Mouse (Mus musculus) adrenal gland, postnatal 25 days (tissue): ENCODE results near the gene Gata2. TPM values are rescaled to one million over a fixed set of nuclear protein-coding genes. Genes with fewer than 3 reads are reported as not detected.
A peak's percentile ranks its signal among the peaks of the same experiment; 100 is the strongest.

Experiments used
- DNase-seq: peaks from one replicate; pipeline ENCODE4 v3.0.0; 2021; ENCODE audit warnings: mixed read lengths
- total RNA-seq: library from RNA; stranded (reverse); gene quantifications from 2 replicates; pipeline ENCODE4 v1.2.3, GENCODE M21; 2021

Gene Gata2
- total RNA-seq, 1 experiment from 2014 or later: 37.7 TPM

- no peak for DNase-seq
Observed at GRCm38 (mm10) chr6:88208321-88208720, 14.6 kb downstream of the Gata2 start.

GRCm38 (mm10) chr6:88209453-88209852 is 15.8 kb downstream of the Gata2 start:
- DNase-seq: no peak

- no peak for DNase-seq
Observed at GRCm38 (mm10) chr6:88210182-88210581, 16.5 kb downstream of the Gata2 start.

- no peak for DNase-seq
Observed at GRCm38 (mm10) chr6:88215797-88216196, 22.1 kb downstream of the Gata2 start.

- no peak for DNase-seq
Observed at GRCm38 (mm10) chr6:88216199-88216598, 22.5 kb downstream of the Gata2 start.

- DNase-seq: no peak
Observed at GRCm38 (mm10) chr6:88219094-88219493, 25.4 kb downstream of the Gata2 start.

GRCm38 (mm10) chr6:88221968-88222367 is 28.3 kb downstream of the Gata2 start, which contains the start of gene Dnajb8:
TSS of gene Dnajb8 (plus strand) at chr6:88222268.
- no peak for DNase-seq

GRCm38 (mm10) chr6:88226570-88226994 is 32.9 kb downstream of the Gata2 start:
- no peak for DNase-seq

- no peak for DNase-seq
Observed at GRCm38 (mm10) chr6:88227537-88227936, 33.8 kb downstream of the Gata2 start.

GRCm38 (mm10) chr6:88229221-88229620 is 35.5 kb downstream of the Gata2 start:
- no peak for DNase-seq

GRCm38 (mm10) chr6:88231821-88232220 is 38.1 kb downstream of the Gata2 start:
- no peak for DNase-seq

- DNase-seq: no peak
Observed at GRCm38 (mm10) chr6:88232221-88232620, 38.5 kb downstream of the Gata2 start.

- no peak for DNase-seq
Observed at GRCm38 (mm10) chr6:88233996-88234395, 40.3 kb downstream of the Gata2 start.

- no peak for DNase-seq
Observed at GRCm38 (mm10) chr6:88235461-88235860, 41.8 kb downstream of the Gata2 start.

- DNase-seq: no peak
Observed at GRCm38 (mm10) chr6:88235983-88236382, 42.3 kb downstream of the Gata2 start.

- DNase-seq: no peak
Observed at GRCm38 (mm10) chr6:88236513-88236912, 42.8 kb downstream of the Gata2 start.

- DNase-seq: peak; percentile 76
Observed at GRCm38 (mm10) chr6:88242604-88243003, 48.9 kb downstream of the Gata2 start.

- DNase-seq: no peak
Observed at GRCm38 (mm10) chr6:88249231-88249630, 55.5 kb downstream of the Gata2 start.

GRCm38 (mm10) chr6:88251396-88251795 is 57.7 kb downstream of the Gata2 start:
- no peak for DNase-seq

GRCm38 (mm10) chr6:88251798-88252478 is 58.2 kb downstream of the Gata2 start:
- no peak for DNase-seq

GRCm38 (mm10) chr6:88254082-88254481 is 60.4 kb downstream of the Gata2 start:
- no peak for DNase-seq

GRCm38 (mm10) chr6:88255435-88255834 is 61.7 kb downstream of the Gata2 start:
- no peak for DNase-seq
